Mouse (Mus musculus): ENCODE results near the gene Abraxas1. TPM values are rescaled to one million over a fixed set of nuclear protein-coding genes. Genes with fewer than 3 reads are reported as not detected.
A peak's percentile ranks its signal among the peaks of the same experiment; 100 is the strongest.

Gene Abraxas1
- polyA plus RNA-seq, 1 experiment: 17.9 TPM

DNA sequence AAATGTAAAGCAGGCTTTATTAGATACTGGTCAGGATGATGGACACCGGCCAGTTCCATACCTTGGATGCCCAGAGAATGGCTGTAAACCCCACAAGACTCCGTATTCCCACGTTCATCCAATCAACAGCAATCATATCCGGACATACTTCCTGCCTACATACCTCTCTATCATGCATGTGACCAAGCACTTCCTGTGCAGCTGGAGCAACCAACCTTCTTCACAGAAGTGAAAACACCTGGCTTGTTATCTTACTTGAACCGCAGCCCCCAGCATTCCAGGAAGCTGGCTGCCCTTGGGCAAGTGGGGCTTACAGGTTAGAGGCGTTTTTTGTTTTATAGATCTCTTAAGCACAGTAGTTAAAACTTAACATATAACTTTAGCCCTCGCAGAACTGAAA lies 2.1 kb upstream of the Abraxas1 start:
- no peak for DNase-seq (ENCODE audit: low spot score)

DNA sequence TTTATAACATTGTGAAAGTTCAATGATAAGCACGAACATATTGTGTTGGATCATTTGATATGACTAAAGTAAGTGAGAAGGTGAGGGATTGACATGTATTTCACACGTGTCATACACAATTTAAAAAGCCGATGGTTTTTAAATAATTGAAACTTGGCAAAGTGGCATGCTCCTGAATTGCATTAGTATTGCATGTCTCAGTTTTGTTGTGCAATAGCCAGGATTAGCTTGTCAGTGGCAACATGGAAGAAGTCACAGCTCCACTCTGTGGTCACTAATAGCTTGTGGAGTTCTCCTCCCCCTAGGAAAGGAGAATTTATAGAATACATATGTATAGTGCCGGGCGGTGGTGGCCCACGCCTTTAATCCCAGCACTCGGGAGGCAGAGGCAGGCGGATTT lies 610 bp upstream of the Abraxas1 start:
- DNase-seq (ENCODE audit: low spot score): no peak

DNA sequence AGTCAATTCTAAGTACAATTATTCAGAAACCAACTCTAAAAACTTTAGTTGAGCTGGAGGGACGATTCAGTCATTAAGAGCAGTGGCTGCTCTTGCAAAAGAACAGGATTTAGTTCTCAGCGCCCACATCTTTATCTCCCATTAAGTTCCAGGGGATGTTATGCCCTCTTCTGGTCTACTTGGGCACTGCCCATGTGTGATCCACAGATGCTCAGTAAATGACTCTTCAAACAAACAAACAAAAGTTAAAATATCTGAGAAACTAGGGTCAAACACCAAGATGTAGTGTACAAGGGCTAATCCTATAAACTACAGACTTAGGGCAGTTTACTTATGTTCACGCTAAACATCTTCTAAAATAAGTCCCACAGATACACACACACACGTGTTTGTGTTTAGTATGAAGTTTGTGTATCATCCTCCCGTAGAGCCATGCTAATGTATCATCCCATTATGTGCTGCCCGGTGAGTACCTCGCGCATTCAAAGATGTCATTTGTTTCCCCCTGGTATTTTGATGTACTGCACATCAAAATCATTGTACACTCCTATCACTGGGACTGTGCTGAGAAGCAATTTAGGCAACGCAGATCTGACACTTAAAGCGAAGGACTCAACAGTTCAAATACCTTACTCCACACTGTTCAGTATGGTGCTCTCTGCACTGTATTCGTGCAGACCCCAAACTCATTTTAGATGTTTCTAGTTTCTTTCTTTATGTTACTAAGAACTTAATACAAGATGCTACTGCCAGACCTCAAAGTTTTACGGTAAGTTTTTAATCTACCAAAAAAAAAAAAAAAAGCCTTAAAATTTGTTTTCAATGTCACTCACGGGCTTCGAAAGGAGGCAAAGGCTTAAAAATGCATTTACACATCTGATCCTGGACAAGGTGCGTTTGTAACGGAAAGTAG lies 941 bp downstream of the Abraxas1 start:
- no peak for DNase-seq (ENCODE audit: low spot score)

DNA sequence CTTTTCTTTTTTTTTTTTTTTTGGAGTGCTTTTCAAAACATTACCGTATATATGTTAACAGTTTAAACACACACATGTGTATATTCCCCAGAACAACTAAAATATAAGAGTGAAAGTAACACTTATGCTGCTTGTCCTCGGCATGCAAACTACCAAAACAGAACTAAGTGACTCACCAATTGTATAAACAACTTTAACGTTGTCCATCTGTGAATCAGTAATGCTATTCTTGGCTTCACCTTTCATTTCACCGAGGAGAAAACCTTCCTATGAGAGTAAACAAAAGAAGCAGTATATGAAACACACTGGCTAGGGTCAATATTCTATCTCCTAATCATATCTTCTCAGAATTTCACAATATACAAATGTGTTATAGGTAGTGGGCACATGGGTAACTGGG lies 2.4 kb downstream of the Abraxas1 start:
- DNase-seq (ENCODE audit: low spot score): no peak

DNA sequence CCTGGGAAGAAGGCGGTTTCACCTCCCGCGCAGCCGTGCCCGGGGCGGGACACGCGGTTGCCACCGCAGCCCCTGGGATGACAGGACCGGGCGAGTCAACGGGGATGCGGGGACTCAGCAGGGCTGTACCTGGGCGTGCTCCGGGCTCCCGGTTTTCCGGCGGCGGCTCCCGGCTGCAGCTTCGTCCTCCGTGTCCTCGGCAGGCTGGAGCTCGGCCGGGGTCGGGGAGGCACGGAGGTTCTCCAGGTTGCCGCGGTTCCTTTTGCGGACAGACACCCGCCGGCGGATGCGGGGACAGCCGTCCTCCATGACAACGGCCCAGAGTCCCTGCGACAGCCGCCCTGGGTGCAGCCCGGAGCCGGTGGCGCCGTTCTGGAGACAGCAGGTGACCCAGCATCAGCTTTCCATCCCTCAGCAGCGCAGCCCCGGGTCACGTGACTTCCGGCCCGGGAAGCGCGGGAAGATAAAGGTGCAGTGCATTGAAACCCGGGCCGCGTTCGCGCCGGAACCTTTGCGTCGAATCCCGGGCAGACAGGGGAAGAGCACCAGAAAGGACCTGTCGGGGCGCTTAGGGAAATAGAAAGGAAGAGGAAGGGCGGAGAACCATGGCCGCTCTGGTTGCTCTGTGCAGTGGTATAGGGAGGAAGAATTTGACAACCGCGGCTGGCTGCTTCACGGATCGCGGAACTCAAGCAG lies 22.5 kb downstream of the Abraxas1 start, which contains the start of the genes Helq and Mrps18c:
Helq (minus strand) TSS at position 434 of the 696 bp plus-strand sequence.
Mrps18c (plus strand) TSS at position 463 of the 696 bp plus-strand sequence.
- peak; percentile 82 for DNase-seq (ENCODE audit: low spot score)

DNA sequence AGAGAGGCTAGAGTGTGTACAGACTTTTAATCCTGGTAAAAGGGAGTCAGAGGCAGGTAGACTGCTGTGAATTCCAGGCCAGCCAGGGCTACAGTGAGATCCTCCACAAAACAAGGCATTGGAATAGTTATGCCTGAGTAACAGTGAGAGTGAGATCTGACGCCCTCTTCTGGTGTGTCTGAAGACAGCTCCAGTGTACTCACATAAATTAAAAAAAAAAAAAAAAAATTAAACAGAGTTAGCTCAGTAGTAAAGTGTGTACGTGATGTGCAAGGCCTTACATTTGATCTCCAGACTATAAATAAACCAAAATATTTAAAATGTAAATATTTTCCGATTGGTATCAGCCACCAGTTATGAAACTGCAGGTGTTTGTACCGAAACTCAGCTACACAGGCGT lies 26.7 kb downstream of the Abraxas1 start:
- DNase-seq (ENCODE audit: low spot score): no peak

DNA sequence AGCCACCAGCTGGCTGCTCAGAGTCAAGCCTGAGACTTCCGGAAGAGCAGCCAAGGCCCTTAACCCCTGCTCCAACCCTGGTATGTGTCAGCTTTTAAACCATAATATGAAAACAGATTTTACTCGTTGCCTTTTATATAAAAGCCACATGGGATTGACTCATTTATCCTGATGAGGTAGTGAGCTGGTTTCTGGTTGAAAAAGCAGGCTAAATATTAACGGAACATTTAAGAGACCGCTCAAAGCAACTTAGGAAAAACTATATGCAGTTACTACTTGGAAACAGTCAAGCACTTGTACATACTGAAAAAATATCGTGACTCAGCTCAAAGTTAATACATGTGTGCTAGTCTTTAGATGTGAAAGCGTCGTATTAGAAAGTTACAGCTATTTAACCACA lies 28.5 kb downstream of the Abraxas1 start:
- DNase-seq (ENCODE audit: low spot score): no peak

DNA sequence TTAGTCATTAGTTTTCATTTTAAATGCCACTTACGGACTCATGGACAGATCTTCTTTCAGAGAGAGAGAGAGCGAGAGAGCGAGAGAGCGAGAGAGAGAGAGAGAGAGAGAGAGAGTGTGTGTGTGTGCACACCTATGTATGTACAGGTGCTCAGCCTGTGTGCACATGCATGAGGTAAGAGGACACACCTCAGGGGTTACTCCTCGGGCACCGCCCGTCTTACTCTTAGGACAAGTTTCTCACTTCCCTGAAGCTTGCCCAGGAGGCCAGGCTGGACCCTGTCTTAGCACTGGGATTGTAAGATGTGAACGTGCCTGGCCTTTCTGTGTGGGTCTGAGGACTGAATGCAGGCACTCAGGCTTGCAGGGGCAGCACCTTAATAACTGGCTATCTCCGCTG lies 33.2 kb downstream of the Abraxas1 start:
- no peak for DNase-seq (ENCODE audit: low spot score)

DNA sequence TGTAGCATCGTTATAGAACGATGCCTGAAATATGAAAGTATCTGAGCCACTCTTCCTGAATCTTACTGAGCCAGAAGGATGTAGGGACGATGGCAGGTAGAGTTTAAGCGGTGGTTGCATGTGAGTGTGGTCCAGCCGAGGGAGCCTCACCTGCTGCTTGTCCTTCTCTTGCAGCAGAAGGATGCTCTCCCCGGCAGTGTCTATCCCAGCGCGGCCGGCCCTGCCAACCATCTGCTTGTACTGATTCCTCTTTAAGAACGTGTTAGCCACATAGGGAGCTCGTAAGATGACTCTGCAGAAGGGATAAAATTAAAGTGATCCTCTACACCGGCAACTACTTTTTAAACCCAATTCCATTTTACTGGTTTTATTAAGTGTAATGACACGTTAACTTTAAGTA lies 41.8 kb downstream of the Abraxas1 start:
- no peak for DNase-seq (ENCODE audit: low spot score)

DNA sequence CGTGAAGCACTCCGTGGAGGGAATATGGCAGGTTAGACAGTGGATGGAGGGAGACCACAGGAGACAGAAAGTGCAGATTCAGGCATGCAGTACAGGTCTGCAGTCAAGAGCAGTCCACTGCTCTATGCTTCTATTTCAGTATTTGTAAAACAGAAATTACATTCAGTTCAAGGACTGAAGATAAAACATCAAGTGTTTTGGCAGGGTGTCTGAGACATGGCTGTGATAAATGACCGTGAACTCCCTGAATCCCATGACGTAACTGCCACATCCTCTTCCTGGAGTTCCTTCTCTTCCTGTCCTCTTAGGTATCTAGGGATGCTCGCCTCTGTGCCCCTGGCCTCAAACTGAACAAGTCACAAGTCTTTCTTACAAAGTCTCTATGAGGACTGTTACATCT lies 43.9 kb downstream of the Abraxas1 start:
- DNase-seq (ENCODE audit: low spot score): no peak

DNA sequence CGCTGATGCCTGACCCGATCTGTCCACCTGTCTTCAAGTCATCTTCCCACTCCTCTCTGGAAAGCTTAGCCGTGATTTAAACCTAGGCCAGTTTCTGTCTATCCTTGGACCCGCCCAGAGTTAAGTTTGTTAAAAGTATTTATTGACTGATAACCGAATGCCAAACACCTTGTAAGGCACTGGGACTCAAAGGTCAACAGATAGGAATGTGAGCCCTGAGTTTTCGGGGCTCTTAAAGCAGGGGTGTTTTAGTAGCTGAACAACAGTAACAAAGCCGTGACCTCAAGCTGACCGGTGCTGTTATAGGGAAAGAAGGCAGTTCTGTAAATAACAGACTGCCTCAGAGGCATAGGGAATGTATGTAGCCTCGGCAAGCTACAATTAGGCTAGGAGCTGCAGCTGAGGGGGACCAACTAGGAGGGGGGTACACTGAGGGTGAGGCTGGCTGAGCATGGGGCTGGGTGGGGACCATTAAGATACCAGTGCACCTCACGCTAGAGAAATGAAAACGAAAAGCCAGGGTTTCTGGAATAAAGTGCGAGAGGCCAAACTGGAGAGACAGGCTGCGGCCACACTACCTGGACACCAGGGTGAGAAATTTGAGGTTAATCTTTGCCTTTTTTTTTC lies 44.9 kb downstream of the Abraxas1 start:
- no peak for DNase-seq (ENCODE audit: low spot score)

DNA sequence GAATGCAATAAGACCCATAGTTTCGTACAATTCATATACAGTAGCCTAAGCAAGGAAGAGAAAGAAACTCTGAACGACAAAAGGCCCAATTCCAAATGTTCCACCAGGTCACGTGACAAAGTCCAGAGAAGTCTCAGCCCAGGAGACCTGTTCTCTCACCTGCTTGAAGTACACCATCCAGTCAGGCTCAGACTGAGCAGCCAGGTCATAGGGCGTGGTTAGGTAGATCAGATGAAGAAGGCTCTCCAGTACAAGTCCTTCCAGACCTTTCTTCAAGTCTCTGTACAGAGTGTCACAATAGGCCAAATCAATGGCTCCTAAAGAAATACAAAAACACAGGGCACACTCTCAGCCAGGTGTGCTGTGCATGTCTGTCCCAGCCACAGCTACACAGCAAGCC lies 49.2 kb downstream of the Abraxas1 start:
- DNase-seq (ENCODE audit: low spot score): no peak

DNA sequence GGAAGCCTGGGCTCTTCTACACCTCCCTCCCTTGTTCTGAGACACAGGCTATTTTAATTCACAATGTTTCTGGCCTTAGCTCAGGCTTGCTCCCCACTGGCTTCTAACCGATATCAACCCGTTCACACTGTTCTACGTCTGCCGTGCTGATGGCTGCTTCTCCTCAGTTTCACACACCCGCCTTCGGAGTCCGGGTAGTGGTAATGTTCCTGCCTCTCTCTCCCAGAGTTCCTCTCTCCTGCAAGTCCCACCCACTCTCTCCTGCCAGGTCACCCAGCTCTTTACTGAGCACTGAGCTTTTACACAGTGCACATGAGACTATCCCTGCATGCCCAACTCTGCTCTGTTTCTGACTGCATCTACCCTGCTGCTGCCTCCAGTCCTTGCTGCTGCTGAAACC lies 54.7 kb downstream of the Abraxas1 start:
- no peak for DNase-seq (ENCODE audit: low spot score)

DNA sequence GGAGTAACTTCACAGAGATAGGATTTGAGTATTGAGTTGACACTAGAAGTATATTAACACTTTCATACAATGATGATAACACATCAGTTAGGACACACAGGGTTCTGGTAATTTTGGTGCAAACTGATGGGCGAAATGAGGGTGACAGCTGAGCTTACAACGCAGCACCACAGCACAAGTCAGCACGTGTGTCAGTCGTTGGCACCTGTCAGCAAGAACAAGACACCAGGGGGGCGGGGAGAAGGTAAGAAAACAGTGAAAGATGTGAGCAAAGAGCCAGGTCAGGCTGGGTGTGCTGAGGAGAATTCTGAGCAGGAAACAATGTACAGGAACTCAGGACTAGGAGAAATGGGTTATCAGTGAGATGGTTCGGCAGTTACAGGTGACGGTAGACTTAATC lies 59.0 kb downstream of the Abraxas1 start:
- DNase-seq (ENCODE audit: low spot score): no peak

DNA sequence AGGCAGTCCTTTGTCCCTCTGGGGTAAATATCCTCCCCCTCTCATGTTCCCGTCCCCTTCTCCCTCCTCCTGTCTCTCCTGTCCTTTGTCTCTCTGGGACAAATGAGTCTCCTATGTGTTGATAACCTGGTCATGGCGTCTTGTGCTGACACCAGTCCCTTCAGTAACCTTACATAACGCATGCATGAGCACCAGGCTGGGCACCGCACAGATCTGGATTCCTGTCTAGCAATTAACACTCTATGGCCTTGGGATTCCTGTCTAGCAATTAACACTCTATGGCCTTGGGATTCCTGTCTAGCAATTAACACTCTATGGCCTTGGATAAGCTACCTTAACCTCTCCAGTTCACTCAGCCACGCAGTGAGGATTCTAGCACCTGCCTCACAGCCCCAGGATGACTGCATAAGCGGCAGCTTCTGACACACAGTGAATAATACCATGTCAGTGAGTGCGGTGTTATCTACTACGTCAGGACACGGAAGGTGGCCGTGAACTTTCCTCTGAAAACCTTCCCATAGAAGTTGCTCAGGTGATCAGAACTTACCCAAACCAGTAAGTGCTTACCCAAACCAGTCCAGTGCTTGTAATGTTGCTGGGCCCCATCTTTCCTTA lies 60.6 kb downstream of the Abraxas1 start:
- no peak for DNase-seq (ENCODE audit: low spot score)

DNA sequence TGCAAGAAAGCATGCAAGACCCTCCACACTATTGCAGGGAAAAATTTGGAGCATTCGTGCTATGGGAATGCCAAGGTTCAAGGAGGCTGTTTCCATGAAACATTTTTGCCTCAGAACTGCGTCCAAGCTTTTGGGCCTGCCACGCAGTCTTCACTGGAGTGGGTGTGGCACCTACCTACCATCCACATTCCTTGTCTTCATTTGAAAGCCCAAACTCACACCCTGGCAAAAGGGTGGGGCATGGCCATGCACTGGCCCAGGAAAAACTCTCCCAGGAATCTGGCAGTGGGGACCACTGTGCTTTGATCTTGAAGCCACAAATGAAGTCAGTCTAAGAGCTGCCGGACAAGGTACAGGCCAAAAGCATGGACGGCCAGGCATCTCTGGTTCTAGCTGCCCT lies 62.6 kb downstream of the Abraxas1 start:
- no peak for DNase-seq (ENCODE audit: low spot score)

Other genes with a start within 250 kb of the Abraxas1 start
- gene Plac8, start 248.7 kb downstream of the Abraxas1 start, polyA plus RNA-seq (2012; rRNA removed): 117 and 123 TPM in 2 replicates
- 80.3 and 96.3 TPM in 2 replicates for gene Coq2, start 145.8 kb downstream of the Abraxas1 start, polyA plus RNA-seq (2012; rRNA removed)
- gene Hpse, start 101.2 kb downstream of the Abraxas1 start, polyA plus RNA-seq (2012; rRNA removed): 9.8 and 10.6 TPM in 2 replicates
- gene Helq, start 22.4 kb downstream of the Abraxas1 start, polyA plus RNA-seq (2012; rRNA removed): 12.8 and 13.6 TPM in 2 replicates
- gene Mrps18c, start 22.3 kb downstream of the Abraxas1 start, polyA plus RNA-seq (2012; rRNA removed): 46.5 and 47.4 TPM in 2 replicates
- 7.2 and 8.9 TPM in 2 replicates for gene Gpat3, start 24.7 kb upstream of the Abraxas1 start, polyA plus RNA-seq (2012; rRNA removed)